Mouse (Mus musculus) forebrain, postnatal 0 days (tissue): ENCODE measurements around the gene Lamtor3. TPM values are rescaled to one million over a fixed set of nuclear protein-coding genes. Genes with fewer than 3 reads are reported as not detected.

ENCODE experiments used
- ATAC-seq: fragments of 200-750 bp; cut with Nextera tagmentation; 2 replicates; pipeline ENCODE4 v1.8.0; 2017; ENCODE audit warnings: mild to moderate bottlenecking, moderate library complexity
- DNase-seq: peaks from one replicate; pipeline ENCODE4 v3.0.0-alpha.2; 2015
- H3K27ac ChIP-seq: fragments of 300-500 bp; sonication (generic); 2 replicates; pipeline ENCODE4 v1.5.1; 2014; ENCODE audit warnings: low read depth, mild to moderate bottlenecking, antibody characterized with exemption, low read length, moderate library complexity, mixed read lengths
- H3K27me3 ChIP-seq: fragments of 300-500 bp; sonication (generic); 2 replicates; pipeline ENCODE4 v1.6.1; 2014; ENCODE audit warnings: mild to moderate bottlenecking, low read length, mixed read lengths; ENCODE audit not compliant: insufficient read depth
- H3K36me3 ChIP-seq: fragments of 300-500 bp; sonication (generic); 2 replicates; pipeline ENCODE4 v1.6.1; 2014; ENCODE audit warnings: mild to moderate bottlenecking, moderate library complexity; ENCODE audit not compliant: insufficient read depth
- H3K4me1 ChIP-seq: fragments of 300-500 bp; sonication (generic); 2 replicates; pipeline ENCODE4 v1.6.1; 2014; ENCODE audit warnings: antibody characterized with exemption; ENCODE audit not compliant: insufficient read depth
- H3K4me2 ChIP-seq: fragments of 300-500 bp; sonication (generic); 2 replicates; pipeline ENCODE4 v1.6.1; 2014; ENCODE audit warnings: low read depth, mild to moderate bottlenecking, moderate library complexity
- H3K4me3 ChIP-seq: fragments of 300-500 bp; sonication (generic); 2 replicates; pipeline ENCODE4 v1.5.1; 2014; ENCODE audit warnings: low read depth, low read length, mixed read lengths
- H3K9ac ChIP-seq: fragments of 300-500 bp; sonication (generic); 2 replicates; pipeline ENCODE4 v1.6.1; 2014; ENCODE audit warnings: mild to moderate bottlenecking
- H3K9me3 ChIP-seq: fragments of 300-500 bp; sonication (generic); 2 replicates; pipeline ENCODE4 v1.6.1; 2016; ENCODE audit warnings: low read length
- CTCF ChIP-seq: sonication (generic); IDR thresholded peaks from 2 replicates; pipeline ENCODE4 v1.5.1; 2016; ENCODE audit warnings: antibody characterized with exemption, control low read depth, low read depth
- WGBS: fragments of 180-500 bp; shearing (Covaris S2); extraction: QIAGEN DNeasy Blood & Tissue Kit; methylation state at CpG from one replicate; pipeline ENCODE4 v1.1.7; 2014; 5-methylcytosine and 5-hydroxymethylcytosine counted together
- polyA plus RNA-seq: library from polyadenylated mRNA; unstranded; fragments of >200 nt; fragmentation: Nextera tagmentation; extraction: Ambion mirVana; gene quantifications from 2 replicates; pipeline ENCODE4 v1.2.1, GENCODE M21; 2015
- total RNA-seq: library from RNA; depleted of rRNA; stranded (reverse); fragments of >200 nt; gene quantifications from 2 replicates; pipeline ENCODE4 v1.2.3, GENCODE M21; 2014

The Lamtor3 gene
- total and polyA plus RNA-seq, 2 experiments from 2014 or later = 105 to 123 TPM

DNA sequence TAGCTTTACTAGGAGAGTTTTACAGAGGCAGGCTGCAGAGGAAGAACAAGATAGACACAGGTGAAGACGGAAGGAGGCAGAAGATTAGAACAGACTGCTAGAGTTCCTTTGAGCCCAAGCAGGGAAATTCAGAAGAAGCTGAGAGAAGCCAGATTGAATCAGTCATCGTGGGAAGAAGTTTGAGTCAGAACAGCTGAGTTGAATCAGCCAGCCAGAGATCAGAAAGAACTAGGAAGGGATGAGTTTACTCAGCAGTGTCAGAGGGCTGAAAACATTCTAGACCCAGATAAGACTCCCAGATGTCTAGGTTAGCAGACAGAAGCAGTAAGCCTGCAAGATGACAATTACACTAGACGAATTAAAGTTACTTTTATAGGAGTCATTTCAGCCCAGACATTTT lies 15.7 kb downstream of the Lamtor3 start:
- DNase-seq (no peak), ATAC-seq (no peak)
- Histone ChIP-seq H3K27me3 (no peaks in the 10 kb centered on the region), H3K27ac (no peak overlapping the region), H3K4me1 (no peaks in the 10 kb centered on the region), H3K9me3 (no peaks in the 10 kb centered on the region), H3K36me3 (peaks cover 15% of the 10 kb centered on the region), H3K4me2 (no peak overlapping the region), H3K4me3 (no peak overlapping the region), H3K9ac (no peak overlapping the region)
- 86% methylated on average over 3 of the region's 3 CpGs for WGBS
- no peak for TF ChIP-seq CTCF

DNA sequence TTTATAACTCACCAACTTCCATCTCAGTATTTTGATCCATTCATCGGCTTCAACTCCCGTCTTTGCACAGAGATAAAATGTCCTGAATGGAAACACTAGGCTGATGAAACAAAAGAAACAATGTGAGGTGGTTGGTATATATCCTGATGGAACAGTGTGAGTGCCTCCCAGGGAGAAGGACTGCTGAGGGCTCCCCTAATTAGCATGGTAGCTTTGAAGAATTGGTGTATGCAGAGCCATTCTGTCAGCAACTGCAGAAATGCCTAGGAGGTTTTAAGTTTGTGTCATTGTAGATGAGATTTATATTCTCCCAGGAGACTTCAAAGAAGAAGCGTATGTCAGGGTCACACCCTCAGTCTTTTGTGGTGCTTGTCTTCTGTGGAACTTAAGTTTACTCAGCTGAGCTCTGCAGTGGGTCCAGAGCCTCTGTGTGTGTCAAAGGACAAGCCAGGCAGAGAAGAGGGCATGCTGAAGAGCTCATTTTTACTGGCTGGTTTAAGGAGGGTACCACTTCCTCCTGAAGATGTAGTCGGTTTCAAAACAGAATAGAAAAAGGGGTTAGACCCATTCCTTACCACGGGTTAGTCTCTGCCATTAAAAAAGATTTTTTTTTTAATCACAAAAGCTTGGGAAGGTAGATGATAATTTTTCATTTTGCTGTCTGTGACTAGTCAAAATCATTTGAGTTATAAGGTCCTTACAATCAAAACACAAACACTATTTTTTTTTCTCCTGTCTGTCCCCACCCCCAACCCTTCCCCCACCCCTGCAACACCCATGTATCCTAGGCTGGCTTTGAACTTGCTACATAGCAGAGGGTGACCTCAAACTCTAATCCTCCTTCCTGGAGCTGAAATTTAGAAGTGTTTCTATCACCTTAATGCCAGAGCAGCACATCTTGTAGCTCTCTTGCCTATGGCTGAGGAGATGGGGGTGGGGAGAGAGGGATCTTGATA lies 17.5 kb downstream of the Lamtor3 start:
- H3K4me2 ChIP-seq = no peak overlapping the region
- H3K36me3 ChIP-seq = peaks cover 4% of the 10 kb centered on the region; the same call in 1 of the 2 replicates
- no peak for TF ChIP-seq CTCF
- no peak for DNase-seq
- no peaks in the 10 kb centered on the region for H3K4me1 ChIP-seq
- no peak overlapping the region for H3K27ac ChIP-seq
- no peak for ATAC-seq
- H3K9me3 ChIP-seq = no peaks in the 10 kb centered on the region
- 43% methylated on average over 5 of the region's 5 CpGs for WGBS
- no peak overlapping the region for H3K9ac ChIP-seq
- no peak overlapping the region for H3K4me3 ChIP-seq
- no peaks in the 10 kb centered on the region for H3K27me3 ChIP-seq

DNA sequence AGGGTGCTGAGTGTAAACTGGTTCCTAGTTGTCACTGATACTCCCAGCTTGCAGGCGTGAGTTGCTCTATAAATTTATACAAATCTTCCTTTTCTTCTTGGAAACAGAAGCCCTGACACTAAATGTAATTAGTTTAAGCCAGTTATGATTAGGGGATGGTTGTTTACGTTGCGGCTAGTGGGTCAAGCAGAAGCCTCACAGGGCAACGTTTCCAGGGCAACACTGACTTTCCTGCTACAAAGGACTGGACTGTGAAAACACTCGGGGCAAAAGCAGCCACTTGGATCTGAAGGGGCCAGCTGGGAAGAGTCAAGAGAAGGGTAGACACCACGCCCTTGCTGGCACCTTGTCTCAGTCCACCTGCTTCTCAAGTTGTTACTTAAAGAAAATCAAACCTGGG lies 18.2 kb downstream of the Lamtor3 start:
- H3K36me3 ChIP-seq = peaks cover 4% of the 10 kb centered on the region; the same call in 1 of the 2 replicates
- TF ChIP-seq CTCF = no peak
- no peak overlapping the region for H3K4me2 ChIP-seq
- H3K4me3 ChIP-seq = no peak overlapping the region
- H3K9ac ChIP-seq = no peak overlapping the region
- H3K4me1 ChIP-seq = no peaks in the 10 kb centered on the region
- no peaks in the 10 kb centered on the region for H3K9me3 ChIP-seq
- no peak overlapping the region for H3K27ac ChIP-seq
- H3K27me3 ChIP-seq = no peaks in the 10 kb centered on the region
- WGBS = 41% methylated on average over 6 of the region's 6 CpGs
- no peak for ATAC-seq
- DNase-seq = no peak

DNA sequence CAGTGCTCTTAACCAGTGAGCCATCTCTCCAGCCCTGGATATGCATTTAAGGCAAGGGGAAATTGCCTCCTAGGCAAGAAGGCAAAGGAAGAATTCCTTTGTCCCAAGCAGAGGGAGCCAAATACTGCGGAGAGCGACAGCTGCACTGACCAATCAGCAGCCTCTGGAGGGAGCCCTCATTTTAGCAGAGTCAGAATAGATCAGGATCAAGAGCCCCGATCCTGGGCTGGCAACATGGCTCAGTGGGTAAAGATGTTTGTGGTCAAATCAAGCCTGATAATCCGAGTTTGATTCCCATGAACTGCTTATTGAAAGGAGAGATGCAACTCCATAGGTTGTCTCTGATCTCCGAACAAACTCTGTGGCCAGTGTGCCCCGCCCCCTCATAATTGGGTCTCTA lies 20.3 kb downstream of the Lamtor3 start:
- Histone ChIP-seq H3K27me3 (no peaks in the 10 kb centered on the region), H3K4me1 (no peaks in the 10 kb centered on the region), H3K9me3 (no peaks in the 10 kb centered on the region), H3K27ac (no peak overlapping the region), H3K4me3 (no peak overlapping the region), H3K36me3 (no peaks in the 10 kb centered on the region), H3K9ac (no peak overlapping the region), H3K4me2 (no peak overlapping the region)
- 45% methylated on average over 6 of the region's 6 CpGs for WGBS
- DNase-seq = peak; percentile 60
- TF ChIP-seq CTCF = peak; percentile 50
- ATAC-seq = peak; percentile 85

GRCm38 (mm10) chr3:137940757-137941156 lies 22.5 kb downstream of the Lamtor3 start:
- Histone ChIP-seq H3K9me3 (no peaks in the 10 kb centered on the region), H3K27ac (no peak overlapping the region), H3K4me2 (no peak overlapping the region), H3K36me3 (no peaks in the 10 kb centered on the region), H3K4me1 (no peaks in the 10 kb centered on the region), H3K4me3 (no peak overlapping the region), H3K27me3 (no peaks in the 10 kb centered on the region), H3K9ac (no peak overlapping the region)
- ATAC-seq = no peak
- DNase-seq = no peak
- no peak for TF ChIP-seq CTCF
- 65% methylated on average over 4 of the region's 4 CpGs for WGBS

GRCm38 (mm10) chr3:137941555-137941954 lies 23.2 kb downstream of the Lamtor3 start:
- H3K27ac ChIP-seq = no peak overlapping the region
- ATAC-seq = no peak
- H3K4me3 ChIP-seq = no peak overlapping the region
- H3K4me2 ChIP-seq = no peak overlapping the region
- DNase-seq = no peak
- TF ChIP-seq CTCF = no peak
- H3K27me3 ChIP-seq = no peaks in the 10 kb centered on the region
- no peaks in the 10 kb centered on the region for H3K36me3 ChIP-seq
- no peaks in the 10 kb centered on the region for H3K9me3 ChIP-seq
- H3K4me1 ChIP-seq = no peaks in the 10 kb centered on the region
- no peak overlapping the region for H3K9ac ChIP-seq

GRCm38 (mm10) chr3:137942098-137942622 lies 23.9 kb downstream of the Lamtor3 start:
- H3K9me3 ChIP-seq = no peaks in the 10 kb centered on the region
- no peak overlapping the region for H3K4me3 ChIP-seq
- ATAC-seq (no peak), DNase-seq (no peak)
- no peak overlapping the region for H3K9ac ChIP-seq
- no peak overlapping the region for H3K4me2 ChIP-seq
- H3K36me3 ChIP-seq = no peaks in the 10 kb centered on the region
- no peak overlapping the region for H3K27ac ChIP-seq
- no peaks in the 10 kb centered on the region for H3K27me3 ChIP-seq
- 91% methylated on average over 12 of the region's 12 CpGs for WGBS
- no peak for TF ChIP-seq CTCF
- H3K4me1 ChIP-seq = no peaks in the 10 kb centered on the region
